Mouse (Mus musculus) CH12.LX (cell line): Measurements from ENCODE around the gene Vmn1r43. TPM values are rescaled to one million over a fixed set of nuclear protein-coding genes. Genes with fewer than 3 reads are reported as not detected.
A peak's percentile ranks its signal among the peaks of the same experiment; 100 is the strongest.

Experiments
- DNase-seq: peaks from one replicate; pipeline ENCODE4 v3.0.0-alpha.2; 2013; ENCODE audit errors: extremely low read depth
- H3K27ac ChIP-seq: 2 replicates; pipeline ENCODE4 v1.5.1; 2012; ENCODE audit warnings: low read depth, mild to moderate bottlenecking, control low read depth, moderate library complexity; ENCODE audit not compliant: insufficient read depth
- H3K27me3 ChIP-seq: replicated peaks from 2 replicates; pipeline ENCODE3; 2012; ENCODE audit warnings: inconsistent platforms
- H3K36me3 ChIP-seq, 2 experiments: replicated peaks in 1 of 2; 2 replicates each; pipeline versions ENCODE3 to v1.6.1; 2012; ENCODE audit warnings: inconsistent platforms in 1 of 2, low read length in 1 of 2, mild to moderate bottlenecking in 1 of 2, mixed read lengths in 1 of 2, moderate library complexity in 1 of 2; ENCODE audit not compliant: control insufficient read depth in 1 of 2, insufficient read depth in 1 of 2
- H3K4me1 ChIP-seq, 2 experiments: 2 replicates each; pipeline ENCODE4 v1.6.1; 2012; ENCODE audit warnings: inconsistent platforms in 1 of 2, moderate library complexity in 1 of 2; ENCODE audit not compliant: insufficient read depth in 2 of 2, control insufficient read depth in 1 of 2
- H3K4me2 ChIP-seq: 2 replicates; pipeline ENCODE4 v1.6.1; 2012; ENCODE audit warnings: low read depth, mild to moderate bottlenecking, control low read depth; ENCODE audit not compliant: poor library complexity, insufficient read depth, severe bottlenecking
- H3K4me3 ChIP-seq, 3 experiments: fragments of 150-350 bp in 1 of 3; sonication (generic) in 1 of 3; replicated peaks in 1 of 3; 2 replicates each; pipeline versions ENCODE3 to v1.5.1; 2011 to 2012; ENCODE audit warnings: low read depth in 2 of 3, low read length in 2 of 3, mild to moderate bottlenecking in 2 of 3, moderate library complexity in 2 of 3, control low read depth in 1 of 3, improper control_type of control experiment in 1 of 3, inconsistent platforms in 1 of 3, mixed read lengths in 1 of 3; ENCODE audit not compliant: poor library complexity in 1 of 3
- H3K79me2 ChIP-seq: replicated peaks from 2 replicates; pipeline ENCODE4 v1.6.1; 2012; ENCODE audit warnings: mild to moderate bottlenecking, moderate library complexity; ENCODE audit not compliant: control insufficient read depth, poor library complexity, insufficient read depth, severe bottlenecking; ENCODE audit errors: extremely low read depth
- H3K9ac ChIP-seq: 2 replicates; pipeline ENCODE4 v1.6.1; 2012; ENCODE audit warnings: low read depth, mild to moderate bottlenecking, control low read depth, moderate library complexity; ENCODE audit not compliant: insufficient read depth
- H3K9me3 ChIP-seq: replicated peaks from 2 replicates; pipeline ENCODE3; 2012; ENCODE audit warnings: low read length, inconsistent platforms, mixed read lengths
- CTCF ChIP-seq, 2 experiments: IDR thresholded peaks in 1 of 2; conservative IDR thresholded peaks in 1 of 2; 2 replicates each; pipeline ENCODE4 v1.5.1; 2011 to 2012; ENCODE audit warnings: low read depth in 2 of 2, low read length in 2 of 2, improper control_type of control experiment in 1 of 2, inconsistent platforms in 1 of 2, mild to moderate bottlenecking in 1 of 2, moderate library complexity in 1 of 2
- ELF1 ChIP-seq: IDR thresholded peaks from 2 replicates; pipeline ENCODE4 v1.6.1; 2014; ENCODE audit warnings: low read depth, mild to moderate bottlenecking, inconsistent platforms, low read length, improper control_type of control experiment
- EP300 ChIP-seq: IDR thresholded peaks from 2 replicates; pipeline ENCODE4 v1.6.1; 2011; ENCODE audit warnings: low read length, improper control_type of control experiment
- HCFC1 ChIP-seq: IDR thresholded peaks from 2 replicates; pipeline ENCODE4 v1.6.1; 2012; ENCODE audit warnings: low read depth, mild to moderate bottlenecking, inconsistent platforms, low read length, improper control_type of control experiment
- IRF4 ChIP-seq: IDR thresholded peaks from 2 replicates; pipeline ENCODE4 v1.6.1; 2014; ENCODE audit warnings: low read depth, mild to moderate bottlenecking, inconsistent platforms, low read length, improper control_type of control experiment
- JUND ChIP-seq: conservative IDR thresholded peaks from 2 replicates; pipeline ENCODE4 v1.6.1; 2011; ENCODE audit warnings: low read depth, low read length, improper control_type of control experiment
- MAFK ChIP-seq: IDR thresholded peaks from 2 replicates; pipeline ENCODE4 v1.6.1; 2011; ENCODE audit warnings: low read length, improper control_type of control experiment; ENCODE audit not compliant: insufficient replicate concordance
- MAZ ChIP-seq: IDR thresholded peaks from 2 replicates; pipeline ENCODE4 v1.6.1; 2012; ENCODE audit warnings: low read depth, mild to moderate bottlenecking, inconsistent platforms, low read length, improper control_type of control experiment, moderate library complexity
- MEF2A ChIP-seq: IDR thresholded peaks from 2 replicates; pipeline ENCODE4 v1.6.1; 2014; ENCODE audit warnings: low read depth, mild to moderate bottlenecking, inconsistent platforms, low read length, improper control_type of control experiment, borderline replicate concordance
- MYC ChIP-seq: IDR thresholded peaks from 2 replicates; pipeline ENCODE4 v1.6.1; 2011; ENCODE audit warnings: low read depth, mild to moderate bottlenecking, improper control_type of control experiment, low read length
- PAX5 ChIP-seq: IDR thresholded peaks from 2 replicates; pipeline ENCODE4 v1.6.1; 2012; ENCODE audit warnings: low read length, inconsistent platforms, mixed read lengths
- POLR2AphosphoS2 ChIP-seq: IDR thresholded peaks from 2 replicates; pipeline ENCODE4 v1.6.1; 2011; ENCODE audit warnings: low read depth, low read length, improper control_type of control experiment
- SIN3A ChIP-seq: IDR thresholded peaks from 2 replicates; pipeline ENCODE4 v1.6.1; 2012; ENCODE audit warnings: low read length, improper control_type of control experiment, inconsistent platforms
- TCF12 ChIP-seq: IDR thresholded peaks from 2 replicates; pipeline ENCODE4 v1.6.1; 2014; ENCODE audit warnings: low read depth, mild to moderate bottlenecking, inconsistent platforms, low read length, improper control_type of control experiment
- ZKSCAN1 ChIP-seq: IDR thresholded peaks from 2 replicates; pipeline ENCODE4 v1.6.1; 2012; ENCODE audit warnings: low read depth, inconsistent platforms, low read length, improper control_type of control experiment, borderline replicate concordance
- ZMIZ1 ChIP-seq: IDR thresholded peaks from 2 replicates; pipeline ENCODE4 v1.6.1; 2012; ENCODE audit warnings: low read depth, mild to moderate bottlenecking, inconsistent platforms, low read length, improper control_type of control experiment
- ZNF384 ChIP-seq: IDR thresholded peaks from 2 replicates; pipeline ENCODE4 v1.6.1; 2012; ENCODE audit warnings: low read depth, low read length, improper control_type of control experiment, inconsistent platforms
- dilution Hi-C: fragments of 300-500 bp; cut with MboI; formaldehyde crosslinking; loops from 2 replicates; pipeline ENCODE4 v1.14.3; 2020; ENCODE audit warnings: low sequenced_read_pairs; ENCODE audit not compliant: extremely low pct_unique_long_range_greater_than_20kb, extremely low pct_ligation_motif_present
- in situ Hi-C: fragments of 300-500 bp; cut with MboI; formaldehyde crosslinking; loops from 3 replicates; pipeline ENCODE4 v1.14.3; 2019; ENCODE audit warnings: low sequenced_read_pairs, low pct_ligation_motif_present, low pct_unique_long_range_greater_than_20kb, mixed read lengths
- polyA plus RNA-seq: library from polyadenylated mRNA; unstranded; fragments of >175 nt; gene quantifications from 2 replicates; pipeline ENCODE4 v1.2.1, GENCODE M21; 2012; ENCODE audit warnings: low read depth; ENCODE audit not compliant: insufficient read length
- total RNA-seq, 2 experiments: library from RNA; depleted of rRNA; stranded (reverse); fragments of 300-350 nt in 1 of 2; fragments of >200 nt in 1 of 2; gene quantifications; 2 replicates each; pipeline ENCODE4 v1.2.3; 2012 to 2014

Gene Vmn1r43
- total and polyA plus RNA-seq, 3 experiments = 0.04 to 0.08 TPM; not detected in 1

DNA sequence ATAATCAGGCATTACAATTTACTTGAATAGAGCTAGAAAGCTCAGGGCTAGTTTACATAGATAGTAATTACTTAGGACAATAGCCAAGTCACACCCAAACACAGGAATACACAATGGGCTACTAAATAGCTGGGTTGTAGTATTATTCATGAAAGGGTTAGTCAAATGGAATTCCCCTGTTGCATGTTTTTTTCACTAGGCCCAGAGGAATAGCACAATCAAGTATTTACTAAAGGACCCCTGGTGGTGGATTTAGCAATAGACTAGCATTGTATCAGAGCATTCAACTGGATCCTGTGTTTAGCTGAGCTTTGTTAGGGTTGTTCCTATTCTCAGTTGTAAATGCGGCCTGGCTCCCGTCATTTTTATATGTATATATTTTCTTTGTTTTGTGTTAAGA is 8.2 kb downstream of the Vmn1r43 start:
- Histone ChIP-seq H3K4me1 (peaks cover 0 to 12% of the 10 kb centered on the region in 2 experiments; a peak in 1 of 4 replicates), H3K4me2 (no peak overlapping the region), H3K27me3 (no peaks in the 10 kb centered on the region), H3K27ac (no peak overlapping the region), H3K79me2 (no peaks in the 10 kb centered on the region), H3K4me3 (no peak overlapping the region), H3K9ac (no peak overlapping the region), H3K9me3 (peaks cover 17% of the 10 kb centered on the region), H3K36me3 (no peaks in the 10 kb centered on the region)
- peak; percentile 39; the same call in 1 of the 2 replicates for TF ChIP-seq ZNF384
- no peak for TF ChIP-seq MAFK
- no peak for TF ChIP-seq ELF1
- no peak for TF ChIP-seq ZMIZ1
- no peak for TF ChIP-seq PAX5
- 0 out of 4 replicates have a peak, but pooled peaks of 1 of the 2 experiments have one; percentile 16 for TF ChIP-seq CTCF (conservative IDR thresholded peaks at IDR 0.05 in 1 of 2, IDR thresholded peaks at IDR 0.05 in 1 of 2; ENCODE audit: low read depth in 2 of 2, low read length in 2 of 2)
- no peak for TF ChIP-seq MYC
- in situ Hi-C loops = no loop called here
- peak; percentile 12 for DNase-seq
- dilution Hi-C loops = no loop called here

DNA sequence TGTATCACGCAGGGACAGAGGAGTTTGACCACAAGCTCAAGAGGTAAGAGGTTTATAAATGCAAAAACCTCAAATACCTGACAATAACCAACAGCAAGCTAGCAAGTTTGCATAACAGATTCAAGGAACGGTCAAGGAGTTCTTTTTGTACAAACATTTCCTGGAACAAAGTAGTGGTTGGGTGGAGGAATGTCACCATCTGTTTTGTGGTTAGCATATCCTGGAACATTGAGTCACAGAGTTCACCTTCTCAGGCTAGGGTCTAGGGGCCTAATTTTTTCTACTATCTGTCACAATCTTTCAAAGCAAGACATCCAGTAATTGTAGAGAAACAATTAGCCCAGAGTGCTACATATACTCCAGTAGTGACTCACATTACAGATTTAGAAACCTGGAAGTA is 8.9 kb downstream of the Vmn1r43 start:
- Histone ChIP-seq H3K4me3 (no peak overlapping the region), H3K36me3 (no peaks in the 10 kb centered on the region), H3K9me3 (peaks cover 17% of the 10 kb centered on the region), H3K27me3 (no peaks in the 10 kb centered on the region), H3K27ac (no peak overlapping the region), H3K4me2 (no peak overlapping the region), H3K79me2 (no peaks in the 10 kb centered on the region), H3K4me1 (peaks cover 0 to 12% of the 10 kb centered on the region in 2 experiments; a peak in 1 of 4 replicates), H3K9ac (no peak overlapping the region)
- dilution Hi-C loops (no loop called here), in situ Hi-C loops (no loop called here)
- no peak for TF ChIP-seq POLR2AphosphoS2
- TF ChIP-seq SIN3A = no peak
- no peak for TF ChIP-seq HCFC1
- TF ChIP-seq MAFK = no peak
- TF ChIP-seq ZKSCAN1 = no peak
- TF ChIP-seq TCF12 = peak; percentile 29; the same call in 1 of the 2 replicates
- TF ChIP-seq ZMIZ1 = no peak
- TF ChIP-seq MAZ = no peak
- TF ChIP-seq MEF2A = no peak
- TF ChIP-seq IRF4 = no peak
- no peak for TF ChIP-seq PAX5
- TF ChIP-seq EP300 = peak; percentile 65; the same call in 1 of the 2 replicates
- TF ChIP-seq CTCF (conservative IDR thresholded peaks at IDR 0.05 in 1 of 2, IDR thresholded peaks at IDR 0.05 in 1 of 2; ENCODE audit: low read depth in 2 of 2, low read length in 2 of 2) = no peak
- TF ChIP-seq JUND = no peak
- peak; percentile 45 for DNase-seq
